Mouse (Mus musculus): ENCODE data around the gene Acacb. TPM values are rescaled to one million over a fixed set of nuclear protein-coding genes. Genes with fewer than 3 reads are reported as not detected.
A peak's percentile ranks its signal among the peaks of the same experiment; 100 is the strongest.

Acacb gene
- polyA plus RNA-seq, 1 experiment: 3.3 TPM

- TF ChIP-seq POLR2A (IDR thresholded peaks at IDR 0.05; ENCODE audit: extremely low read depth, insufficient read depth, low read length): no peak
- TF ChIP-seq CTCF (IDR thresholded peaks at IDR 0.05; ENCODE audit: extremely low read depth, insufficient read depth, low read length): no peak
- Histone ChIP-seq H3K4me1 (ENCODE audit: control insufficient read depth, insufficient read depth, low read length) (no peaks in the 10 kb centered on the region), H3K27ac (ENCODE audit: insufficient read depth, low read length) (no peak overlapping the region), H3K4me3 (ENCODE audit: insufficient read depth, low read length) (no peak overlapping the region)
These were observed 27.1 kb downstream of the Acacb start for GRCm38 (mm10) chr5:114173458-114173857.

DNA sequence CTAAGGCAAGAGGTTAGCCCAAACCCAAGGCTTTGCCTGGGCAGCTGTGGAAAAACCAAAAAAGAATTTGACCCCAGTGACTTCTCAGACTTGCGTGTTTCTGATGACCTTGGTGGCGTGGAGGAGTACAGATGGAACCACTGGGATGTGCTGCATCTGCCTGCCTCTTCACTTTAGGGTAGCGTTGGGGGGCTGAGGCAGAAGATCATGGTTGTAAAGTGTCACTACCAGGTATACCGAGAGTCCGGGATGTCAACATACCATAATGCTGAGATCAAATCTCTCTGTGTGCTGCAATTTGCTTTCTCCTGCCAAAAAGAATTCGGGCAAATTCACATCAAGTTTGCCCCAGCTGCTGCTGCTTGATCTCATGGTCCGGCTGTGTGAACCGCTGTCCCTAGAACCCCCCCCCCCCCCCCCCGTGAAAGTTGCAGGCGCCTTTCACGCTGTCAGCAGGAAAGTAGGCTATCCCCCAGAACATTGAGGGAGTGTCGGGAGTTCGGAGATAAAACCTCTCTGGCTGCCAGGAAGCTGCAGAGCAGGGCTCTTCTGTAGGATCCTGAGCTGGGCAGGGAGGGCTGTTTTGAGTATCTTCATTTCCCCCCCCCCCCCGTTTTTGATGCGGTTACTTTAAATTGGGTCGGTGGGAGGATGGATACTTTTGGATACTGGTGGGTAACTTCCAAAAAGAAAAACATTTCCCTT, 27.7 kb downstream of the Acacb start:
- Histone ChIP-seq H3K4me3 (ENCODE audit: insufficient read depth, low read length) (no peak overlapping the region), H3K4me1 (ENCODE audit: control insufficient read depth, insufficient read depth, low read length) (no peaks in the 10 kb centered on the region)
- no peak for TF ChIP-seq POLR2A (IDR thresholded peaks at IDR 0.05; ENCODE audit: extremely low read depth, insufficient read depth, low read length)

DNA sequence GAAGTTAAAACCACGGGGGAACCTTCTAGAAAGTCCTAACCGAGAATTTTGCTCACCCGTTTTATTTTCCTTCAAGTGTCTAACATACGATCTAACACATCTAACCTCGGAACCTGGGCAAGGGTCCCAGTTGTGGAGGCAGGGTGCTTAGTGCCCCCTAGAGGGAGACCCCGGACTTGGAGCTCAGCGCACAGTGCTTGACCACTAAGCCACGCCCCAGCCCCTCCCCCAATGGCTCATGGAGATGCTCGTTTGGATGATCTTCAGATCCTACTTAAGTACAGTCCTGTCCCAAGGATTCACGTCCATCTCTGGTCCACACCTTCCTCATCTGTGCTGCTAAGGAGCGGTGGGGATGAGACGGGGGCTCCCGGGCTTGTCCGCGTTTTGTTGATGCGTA, 28.3 kb downstream of the Acacb start:
- Histone ChIP-seq H3K27ac (ENCODE audit: insufficient read depth, low read length) (no peak overlapping the region), H3K4me1 (ENCODE audit: control insufficient read depth, insufficient read depth, low read length) (no peaks in the 10 kb centered on the region), H3K4me3 (ENCODE audit: insufficient read depth, low read length) (no peak overlapping the region)
- TF ChIP-seq POLR2A (IDR thresholded peaks at IDR 0.05; ENCODE audit: extremely low read depth, insufficient read depth, low read length): no peak
- TF ChIP-seq CTCF (IDR thresholded peaks at IDR 0.05; ENCODE audit: extremely low read depth, insufficient read depth, low read length): 0 out of 2 replicates have a peak, but pooled peaks have one; percentile 2

More for the DNA sequence above, 27.7 kb downstream of the Acacb start:
- H3K27ac ChIP-seq (ENCODE audit: insufficient read depth, low read length): no peak overlapping the region

GRCm38 (mm10) chr5:114175596-114176171, 29.3 kb downstream of the Acacb start:
- Histone ChIP-seq H3K4me1 (ENCODE audit: control insufficient read depth, insufficient read depth, low read length) (no peaks in the 10 kb centered on the region), H3K4me3 (ENCODE audit: insufficient read depth, low read length) (peak overlapping the region; percentile 42), H3K27ac (ENCODE audit: insufficient read depth, low read length) (peak overlapping the region; percentile 41; the same call in 1 of the 2 replicates)
- TF ChIP-seq POLR2A (IDR thresholded peaks at IDR 0.05; ENCODE audit: extremely low read depth, insufficient read depth, low read length) (0 out of 2 replicates have a peak, but pooled peaks have one; percentile 33), CTCF (IDR thresholded peaks at IDR 0.05; ENCODE audit: extremely low read depth, insufficient read depth, low read length) (no peak)

- H3K4me1 ChIP-seq (ENCODE audit: control insufficient read depth, insufficient read depth, low read length): no peaks in the 10 kb centered on the region
- H3K4me3 ChIP-seq (ENCODE audit: insufficient read depth, low read length): peak overlapping the region; percentile 42; the same call in 1 of the 2 replicates
- no peak for TF ChIP-seq POLR2A (IDR thresholded peaks at IDR 0.05; ENCODE audit: extremely low read depth, insufficient read depth, low read length)
- TF ChIP-seq CTCF (IDR thresholded peaks at IDR 0.05; ENCODE audit: extremely low read depth, insufficient read depth, low read length): no peak
- no peak overlapping the region for H3K27ac ChIP-seq (ENCODE audit: insufficient read depth, low read length)
These were observed 30.4 kb downstream of the Acacb start for GRCm38 (mm10) chr5:114176548-114177400.

DNA sequence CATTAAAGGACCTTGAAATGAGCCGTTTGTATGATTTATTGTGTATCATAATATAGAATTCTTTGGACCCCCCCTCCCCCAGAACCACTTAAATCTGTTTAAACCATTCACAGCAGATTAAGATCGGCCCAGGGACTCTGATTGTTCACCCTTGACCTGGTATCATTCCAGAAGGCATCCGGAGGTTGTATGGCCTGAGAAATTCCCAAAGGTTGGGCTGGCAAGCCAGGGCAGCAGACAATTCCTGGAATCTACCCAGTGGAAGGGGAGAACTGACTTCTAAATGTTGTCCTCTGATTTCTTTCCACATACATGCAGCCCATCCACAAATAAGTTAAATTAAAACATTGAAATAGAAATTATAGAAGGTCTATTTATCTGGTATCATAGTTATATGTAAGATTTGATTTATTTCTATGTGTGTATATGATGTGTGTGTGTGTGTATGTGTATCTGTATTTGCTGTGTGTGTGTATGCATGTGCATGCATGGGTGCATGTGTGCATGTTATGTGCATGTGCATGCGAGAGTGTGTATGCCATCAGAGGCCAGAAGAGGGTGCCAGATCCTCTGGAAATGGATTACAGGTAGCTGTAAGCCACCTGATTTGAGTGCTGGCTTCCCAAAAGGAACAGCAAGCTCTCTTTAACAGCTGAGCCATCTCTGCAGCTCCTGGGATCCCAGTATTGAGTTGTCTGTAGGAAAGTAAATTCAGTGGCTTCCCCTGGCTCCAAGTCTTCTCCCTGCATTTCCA, 31.8 kb downstream of the Acacb start:
- Histone ChIP-seq H3K27ac (ENCODE audit: insufficient read depth, low read length) (no peak overlapping the region), H3K4me3 (ENCODE audit: insufficient read depth, low read length) (no peak overlapping the region), H3K4me1 (ENCODE audit: control insufficient read depth, insufficient read depth, low read length) (no peaks in the 10 kb centered on the region)
- TF ChIP-seq POLR2A (IDR thresholded peaks at IDR 0.05; ENCODE audit: extremely low read depth, insufficient read depth, low read length) (no peak), CTCF (IDR thresholded peaks at IDR 0.05; ENCODE audit: extremely low read depth, insufficient read depth, low read length) (no peak)

- no peak for TF ChIP-seq POLR2A (IDR thresholded peaks at IDR 0.05; ENCODE audit: extremely low read depth, insufficient read depth, low read length)
- TF ChIP-seq CTCF (IDR thresholded peaks at IDR 0.05; ENCODE audit: extremely low read depth, insufficient read depth, low read length): no peak
- H3K4me1 ChIP-seq (ENCODE audit: control insufficient read depth, insufficient read depth, low read length): no peaks in the 10 kb centered on the region
- no peak overlapping the region for H3K4me3 ChIP-seq (ENCODE audit: insufficient read depth, low read length)
- H3K27ac ChIP-seq (ENCODE audit: insufficient read depth, low read length): peak overlapping the region; percentile 55; the same call in 1 of the 2 replicates
These were observed 33.2 kb downstream of the Acacb start for GRCm38 (mm10) chr5:114179541-114179940.

DNA sequence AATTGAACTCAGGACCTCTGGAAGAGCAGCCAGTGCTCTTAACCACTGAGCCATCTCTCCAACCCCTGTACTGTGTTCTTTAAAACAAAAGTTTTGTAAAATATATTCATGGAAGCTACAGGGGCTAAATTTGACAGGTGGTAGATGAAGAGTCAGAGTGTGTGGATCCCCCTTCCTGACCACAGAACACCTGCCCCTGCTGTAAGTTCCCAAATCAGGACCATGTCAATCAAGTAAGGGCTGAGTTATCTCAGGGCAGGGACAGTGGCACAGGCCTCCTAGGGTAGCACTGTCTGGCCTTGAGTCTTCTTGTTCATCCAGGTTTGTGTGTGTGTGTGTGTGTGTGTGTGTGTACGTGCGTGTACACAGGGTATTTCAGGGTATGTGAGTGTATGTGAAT, 37.2 kb downstream of the Acacb start:
- TF ChIP-seq POLR2A (IDR thresholded peaks at IDR 0.05; ENCODE audit: extremely low read depth, insufficient read depth, low read length) (no peak), CTCF (IDR thresholded peaks at IDR 0.05; ENCODE audit: extremely low read depth, insufficient read depth, low read length) (no peak)
- no peaks in the 10 kb centered on the region for H3K4me1 ChIP-seq (ENCODE audit: control insufficient read depth, insufficient read depth, low read length)
- H3K27ac ChIP-seq (ENCODE audit: insufficient read depth, low read length): no peak overlapping the region
- H3K4me3 ChIP-seq (ENCODE audit: insufficient read depth, low read length): no peak overlapping the region

- Histone ChIP-seq H3K27ac (ENCODE audit: insufficient read depth, low read length) (no peak overlapping the region), H3K4me1 (ENCODE audit: control insufficient read depth, insufficient read depth, low read length) (no peaks in the 10 kb centered on the region), H3K4me3 (ENCODE audit: insufficient read depth, low read length) (no peak overlapping the region)
- no peak for TF ChIP-seq POLR2A (IDR thresholded peaks at IDR 0.05; ENCODE audit: extremely low read depth, insufficient read depth, low read length)
- no peak for TF ChIP-seq CTCF (IDR thresholded peaks at IDR 0.05; ENCODE audit: extremely low read depth, insufficient read depth, low read length)
These were observed 40.8 kb downstream of the Acacb start for GRCm38 (mm10) chr5:114187108-114187507.
